Mouse (Mus musculus): ENCODE measurements at regions not wholly inside any gene's neighbourhood (a gene's known extent, or its start where the extent isn't known, plus 50 kb on each side); places are given as distances from the start of the nearest gene placed in this dataset.

DNA sequence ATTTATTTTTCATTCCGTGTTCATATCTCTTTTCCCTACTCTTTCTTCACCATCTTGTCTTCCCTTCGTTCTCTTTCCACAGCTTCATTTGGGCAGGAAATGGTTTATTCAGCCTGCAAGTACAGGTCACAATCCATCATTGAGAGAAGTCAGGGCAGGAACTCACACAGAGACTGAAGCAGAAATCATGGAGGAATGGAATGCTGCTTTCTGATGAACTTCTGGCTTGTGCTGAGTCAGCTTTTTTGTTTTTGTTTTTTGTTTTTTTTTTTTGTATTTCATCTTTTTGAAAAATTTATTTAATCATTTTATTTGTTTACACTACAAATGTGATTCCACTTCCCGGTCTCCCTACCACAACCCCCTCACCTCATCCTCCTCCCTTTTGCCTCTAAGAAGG is 51.2 kb upstream of the Suclg2 start:
- ATAC-seq: no peak
- WGBS: 74% methylated on average over 3 of the region's 3 CpGs
- no peaks in the 10 kb centered on the region for H3K27me3 ChIP-seq (replicated peaks)

DNA sequence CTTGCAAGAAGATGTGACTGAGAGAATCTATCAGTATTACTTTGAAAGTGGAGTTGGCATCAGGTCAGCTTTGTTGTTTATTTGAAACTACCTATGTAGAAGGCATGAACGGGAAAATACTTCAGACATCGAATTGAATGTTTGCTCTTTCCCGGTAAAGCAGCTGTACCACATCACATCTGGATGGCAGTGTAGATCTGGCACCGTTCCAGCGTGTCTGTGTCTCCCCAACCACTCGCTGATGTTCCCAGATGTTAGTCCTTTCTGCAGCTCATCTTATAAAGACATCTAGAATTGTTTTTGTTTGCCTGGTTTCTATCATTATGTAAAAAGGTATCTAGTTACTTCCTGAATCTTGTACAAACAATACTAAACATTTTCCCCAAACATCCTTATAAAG is 83.1 kb upstream of the Suclg2 start:
- ATAC-seq: no peak
- Histone ChIP-seq H3K9me3 (no peaks in the 10 kb centered on the region), H3K4me2 (replicated peaks) (no peak overlapping the region), H3K27ac (no peak overlapping the region), H3K4me3 (replicated peaks) (no peak overlapping the region), H3K4me1 (replicated peaks) (no peaks in the 10 kb centered on the region), H3K36me3 (no peaks in the 10 kb centered on the region), H3K27me3 (replicated peaks) (no peaks in the 10 kb centered on the region), H3K9ac (no peak overlapping the region)
- 33% methylated on average over 6 of the region's 6 CpGs for WGBS

More for the DNA sequence above, 51.2 kb upstream of the Suclg2 start:
- Histone ChIP-seq H3K36me3 (no peaks in the 10 kb centered on the region), H3K4me2 (replicated peaks) (no peak overlapping the region), H3K9ac (no peak overlapping the region), H3K27ac (no peak overlapping the region), H3K9me3 (no peaks in the 10 kb centered on the region), H3K4me3 (replicated peaks) (no peak overlapping the region), H3K4me1 (replicated peaks) (no peaks in the 10 kb centered on the region)

DNA sequence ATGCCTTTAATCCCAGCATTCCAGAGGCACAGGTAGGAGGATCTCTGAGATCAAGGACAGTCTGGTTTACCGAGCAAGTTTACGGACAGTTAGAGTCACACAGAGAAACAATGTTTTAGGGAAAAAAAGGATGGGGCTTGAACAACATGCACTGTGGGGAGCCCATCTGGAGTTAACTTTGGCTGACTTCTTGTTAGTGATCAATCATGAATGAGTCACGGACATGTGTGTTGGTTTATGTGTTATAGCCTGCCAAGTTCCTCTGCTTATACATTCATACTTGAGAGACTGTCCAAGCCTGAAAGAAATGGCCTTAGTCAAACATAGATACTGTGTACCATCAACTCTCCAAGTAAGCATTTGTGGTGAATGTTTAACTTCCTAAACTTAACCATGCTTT is 122.9 kb upstream of the Suclg2 start:
- H3K4me1 ChIP-seq (replicated peaks): no peaks in the 10 kb centered on the region
- no peaks in the 10 kb centered on the region for H3K27me3 ChIP-seq (replicated peaks)
- no peak overlapping the region for H3K9ac ChIP-seq
- no peaks in the 10 kb centered on the region for H3K36me3 ChIP-seq
- 43% methylated on average over 3 of the region's 3 CpGs for WGBS
- no peak overlapping the region for H3K4me3 ChIP-seq (replicated peaks)
- no peak overlapping the region for H3K4me2 ChIP-seq (replicated peaks)
- ATAC-seq: peak; percentile 88
- no peak overlapping the region for H3K27ac ChIP-seq
- H3K9me3 ChIP-seq: no peaks in the 10 kb centered on the region

DNA sequence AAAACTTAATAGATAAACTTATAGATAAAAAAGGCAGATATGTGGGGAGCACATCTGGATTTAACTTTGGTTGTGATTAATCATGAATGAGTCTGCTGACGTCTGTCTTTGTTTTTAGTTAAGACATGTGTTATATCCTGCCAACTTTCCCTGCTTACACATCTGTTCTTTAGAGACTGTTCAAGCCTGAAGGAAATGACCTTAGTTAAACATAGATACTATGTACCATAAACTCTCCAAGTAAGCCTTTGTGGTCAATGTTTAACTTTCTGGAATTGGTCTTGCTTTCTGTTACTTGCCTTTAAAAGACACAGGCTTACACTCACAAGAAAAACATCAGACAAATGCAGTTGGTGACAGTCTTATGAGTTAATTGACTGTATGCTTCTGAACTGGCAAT is 127.9 kb upstream of the Suclg2 start:
- Histone ChIP-seq H3K27me3 (replicated peaks) (no peaks in the 10 kb centered on the region), H3K9ac (no peak overlapping the region), H3K4me2 (replicated peaks) (no peak overlapping the region), H3K9me3 (no peaks in the 10 kb centered on the region), H3K27ac (no peak overlapping the region), H3K36me3 (no peaks in the 10 kb centered on the region), H3K4me3 (replicated peaks) (no peak overlapping the region), H3K4me1 (replicated peaks) (no peaks in the 10 kb centered on the region)
- 15% methylated on average over 1 of the region's 1 CpGs for WGBS
- peak; percentile 77 for ATAC-seq

DNA sequence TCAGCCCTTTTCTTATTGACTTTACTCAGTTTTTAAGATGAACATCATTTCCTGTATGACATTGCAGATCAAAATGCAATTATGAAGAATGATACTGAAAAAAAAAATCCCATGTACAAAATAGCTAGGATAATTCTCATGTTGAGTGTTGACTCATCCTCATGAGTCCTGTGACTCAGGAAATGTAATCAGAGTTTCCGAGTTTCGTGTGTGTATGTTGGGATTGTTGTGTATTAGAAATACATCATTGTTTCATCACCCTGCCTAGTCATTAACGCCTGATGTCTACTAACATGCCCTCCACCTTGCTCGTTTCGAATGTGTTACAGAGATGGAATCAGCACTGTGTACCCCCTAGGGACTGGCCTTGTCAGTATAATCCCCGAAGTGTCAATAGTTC is 156.9 kb upstream of the Suclg2 start:
- no peak for ATAC-seq
- WGBS: 76% methylated on average over 6 of the region's 6 CpGs
- H3K36me3 ChIP-seq: no peaks in the 10 kb centered on the region
- H3K4me2 ChIP-seq (replicated peaks): no peak overlapping the region
- no peaks in the 10 kb centered on the region for H3K4me1 ChIP-seq (replicated peaks)
- H3K9me3 ChIP-seq: no peaks in the 10 kb centered on the region
- no peak overlapping the region for H3K27ac ChIP-seq
- no peak overlapping the region for H3K9ac ChIP-seq
- no peaks in the 10 kb centered on the region for H3K27me3 ChIP-seq (replicated peaks)
- no peak overlapping the region for H3K4me3 ChIP-seq (replicated peaks)

DNA sequence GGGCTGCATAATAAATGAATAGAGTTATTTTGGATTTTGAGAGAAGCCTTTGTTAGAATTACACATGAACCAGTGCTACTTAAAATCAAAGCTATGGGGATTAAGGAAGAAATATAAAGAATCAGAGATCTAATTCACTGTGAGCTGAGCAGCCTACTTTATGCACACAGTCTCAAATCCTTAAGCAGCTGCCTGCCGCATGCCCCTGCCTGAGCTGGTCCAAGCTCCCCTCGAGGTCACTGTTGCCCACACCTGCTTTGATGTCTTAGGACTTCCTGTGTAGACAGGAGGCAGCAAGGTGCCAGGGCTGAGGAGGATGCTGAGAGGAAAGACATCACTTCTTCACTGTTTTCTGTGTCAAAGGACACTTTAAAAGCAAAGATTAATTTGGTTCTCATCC is 157.7 kb upstream of the Suclg2 start:
- H3K27me3 ChIP-seq (replicated peaks): no peaks in the 10 kb centered on the region
- H3K9me3 ChIP-seq: no peaks in the 10 kb centered on the region
- 56% methylated on average over 2 of the region's 2 CpGs for WGBS

DNA sequence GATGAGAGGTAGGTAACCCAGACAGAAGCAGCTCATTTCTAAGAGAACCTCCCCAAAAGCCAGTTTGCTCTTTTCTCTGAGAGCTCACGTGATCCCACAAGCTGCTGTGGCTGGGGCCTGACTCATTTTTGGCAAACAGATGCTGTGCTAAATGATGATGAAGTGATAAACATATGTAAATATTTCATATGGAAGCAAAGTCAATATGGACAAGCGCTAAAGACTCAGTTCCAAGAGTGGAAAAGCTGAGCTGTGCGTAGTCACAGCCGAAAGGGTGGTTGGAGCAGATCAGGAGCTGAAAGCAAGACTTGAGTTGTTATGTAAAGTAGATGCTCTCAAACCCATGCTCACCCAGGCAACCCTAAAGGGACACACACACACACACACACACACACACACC is 168.0 kb upstream of the Suclg2 start:
- Histone ChIP-seq H3K36me3 (no peaks in the 10 kb centered on the region), H3K4me3 (replicated peaks) (no peak overlapping the region), H3K4me2 (replicated peaks) (no peak overlapping the region), H3K9me3 (no peaks in the 10 kb centered on the region), H3K4me1 (replicated peaks) (no peaks in the 10 kb centered on the region), H3K27ac (no peak overlapping the region), H3K27me3 (replicated peaks) (no peaks in the 10 kb centered on the region), H3K9ac (no peak overlapping the region)
- ATAC-seq: no peak
- 80% methylated on average over 4 of the region's 4 CpGs for WGBS

More for the DNA sequence above, 157.7 kb upstream of the Suclg2 start:
- Histone ChIP-seq H3K4me3 (replicated peaks) (no peak overlapping the region), H3K4me1 (replicated peaks) (no peaks in the 10 kb centered on the region), H3K27ac (no peak overlapping the region), H3K4me2 (replicated peaks) (no peak overlapping the region), H3K9ac (no peak overlapping the region), H3K36me3 (no peaks in the 10 kb centered on the region)
- no peak for ATAC-seq

DNA sequence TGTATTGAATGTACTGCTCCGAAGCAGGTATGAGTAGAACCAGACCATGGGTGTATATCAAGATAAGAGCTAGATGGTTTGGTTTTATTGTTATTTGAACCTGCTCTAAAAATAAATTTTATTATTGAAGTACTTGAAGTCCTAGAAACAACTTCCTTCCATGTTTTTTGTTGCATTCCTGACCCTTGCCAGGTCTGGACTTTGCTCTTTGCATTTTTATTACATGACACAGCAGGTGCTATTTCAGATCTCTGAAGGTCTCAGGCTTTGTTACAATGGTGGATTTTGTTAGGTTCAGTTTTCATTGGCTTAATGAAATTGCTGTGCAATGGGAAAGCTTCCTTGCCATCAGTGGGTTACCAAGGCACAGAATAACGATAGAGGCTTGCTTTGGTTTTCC is 184.0 kb upstream of the Suclg2 start:
- Histone ChIP-seq H3K27me3 (replicated peaks) (no peaks in the 10 kb centered on the region), H3K36me3 (no peaks in the 10 kb centered on the region), H3K4me1 (replicated peaks) (no peaks in the 10 kb centered on the region), H3K9ac (no peak overlapping the region), H3K4me3 (replicated peaks) (no peak overlapping the region), H3K9me3 (no peaks in the 10 kb centered on the region), H3K4me2 (replicated peaks) (no peak overlapping the region), H3K27ac (no peak overlapping the region)
- 71% methylated on average over 2 of the region's 2 CpGs for WGBS
- peak; percentile 43; the same call in 1 of the 2 replicates for ATAC-seq

DNA sequence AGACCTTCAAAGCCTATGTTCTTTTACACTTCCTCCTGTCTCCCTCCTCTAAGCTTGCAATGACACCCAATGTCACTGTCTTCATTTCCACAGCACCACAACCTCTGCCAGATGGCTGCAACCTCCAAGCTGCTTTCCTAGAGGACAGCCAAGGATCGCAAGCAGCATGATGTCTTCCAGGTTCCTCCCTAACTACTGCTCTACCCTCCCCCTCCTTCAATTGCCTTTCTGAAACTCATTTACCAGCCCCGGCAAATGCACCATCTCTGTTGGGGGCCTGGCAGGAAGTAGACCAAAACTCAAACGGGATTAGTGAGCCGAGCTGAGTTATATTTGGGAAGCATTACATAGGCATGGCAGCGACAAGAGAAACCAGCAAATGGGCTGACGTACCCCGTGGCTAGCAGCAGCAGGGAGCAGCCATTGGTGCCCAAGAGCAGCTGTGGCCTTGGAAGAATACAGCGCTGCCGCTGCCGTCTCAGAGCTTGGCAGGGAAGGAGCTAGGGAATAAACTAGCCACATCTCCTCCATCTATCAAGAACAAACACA is 185.6 kb upstream of the Suclg2 start:
- no peak overlapping the region for H3K4me3 ChIP-seq (replicated peaks)
- H3K9ac ChIP-seq: no peak overlapping the region
- H3K9me3 ChIP-seq: no peaks in the 10 kb centered on the region
- 46% methylated on average over 10 of the region's 10 CpGs for WGBS
- no peak for ATAC-seq
- no peaks in the 10 kb centered on the region for H3K36me3 ChIP-seq
- no peak overlapping the region for H3K27ac ChIP-seq
- no peaks in the 10 kb centered on the region for H3K4me1 ChIP-seq (replicated peaks)
- no peaks in the 10 kb centered on the region for H3K27me3 ChIP-seq (replicated peaks)
- no peak overlapping the region for H3K4me2 ChIP-seq (replicated peaks)

DNA sequence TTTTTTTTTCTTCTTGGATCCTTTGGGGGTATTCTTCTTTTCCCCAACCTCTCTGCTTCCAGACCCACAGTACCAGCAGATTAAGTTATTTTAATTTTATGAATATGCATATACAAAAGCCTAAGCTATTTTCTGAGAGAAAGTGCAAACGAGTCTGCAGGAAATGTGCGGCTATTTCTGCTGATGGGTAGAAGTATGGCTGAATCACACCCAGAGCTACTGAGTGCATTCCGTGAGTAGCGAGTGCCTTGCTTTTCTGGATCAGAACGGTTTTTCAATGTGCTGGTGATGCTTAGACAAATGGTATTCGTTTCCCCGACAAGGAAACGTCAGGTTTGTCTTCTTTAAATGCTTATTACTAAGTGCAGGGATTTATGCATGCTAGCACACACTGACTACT is 186.5 kb upstream of the Suclg2 start:
- Histone ChIP-seq H3K4me3 (replicated peaks) (no peak overlapping the region), H3K27me3 (replicated peaks) (no peaks in the 10 kb centered on the region), H3K27ac (no peak overlapping the region), H3K4me1 (replicated peaks) (no peaks in the 10 kb centered on the region), H3K4me2 (replicated peaks) (no peak overlapping the region), H3K9ac (no peak overlapping the region), H3K36me3 (no peaks in the 10 kb centered on the region), H3K9me3 (no peaks in the 10 kb centered on the region)
- no peak for ATAC-seq
- WGBS: 82% methylated on average over 8 of the region's 8 CpGs

DNA sequence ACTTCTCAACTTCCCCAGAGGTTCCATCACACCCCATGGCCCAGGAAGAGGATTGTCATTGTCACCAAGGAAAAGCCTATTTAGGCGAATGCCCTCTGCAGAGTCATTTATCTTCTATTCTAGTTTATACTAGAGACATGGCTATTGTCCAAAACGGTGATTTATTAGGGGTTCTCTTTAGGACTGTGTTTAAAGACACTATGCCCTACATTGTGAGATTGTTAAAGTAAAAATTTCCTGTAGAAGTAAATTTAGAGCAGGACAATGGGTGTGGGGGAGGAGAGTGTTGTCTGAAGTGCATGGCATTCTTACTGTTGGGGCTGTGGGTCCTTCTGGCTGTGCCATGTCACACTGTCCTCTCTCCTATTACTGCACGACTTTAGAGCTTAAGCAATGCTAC is 191.2 kb upstream of the Fam19a1 start:
- no peak overlapping the region for H3K4me2 ChIP-seq (replicated peaks)
- no peaks in the 10 kb centered on the region for H3K4me1 ChIP-seq (replicated peaks)
- no peak for ATAC-seq
- H3K4me3 ChIP-seq (replicated peaks): no peak overlapping the region
- no peak overlapping the region for H3K27ac ChIP-seq
- 46% methylated on average over 3 of the region's 3 CpGs for WGBS
- no peaks in the 10 kb centered on the region for H3K27me3 ChIP-seq (replicated peaks)
- H3K9ac ChIP-seq: no peak overlapping the region
- H3K36me3 ChIP-seq: no peaks in the 10 kb centered on the region
- no peaks in the 10 kb centered on the region for H3K9me3 ChIP-seq

DNA sequence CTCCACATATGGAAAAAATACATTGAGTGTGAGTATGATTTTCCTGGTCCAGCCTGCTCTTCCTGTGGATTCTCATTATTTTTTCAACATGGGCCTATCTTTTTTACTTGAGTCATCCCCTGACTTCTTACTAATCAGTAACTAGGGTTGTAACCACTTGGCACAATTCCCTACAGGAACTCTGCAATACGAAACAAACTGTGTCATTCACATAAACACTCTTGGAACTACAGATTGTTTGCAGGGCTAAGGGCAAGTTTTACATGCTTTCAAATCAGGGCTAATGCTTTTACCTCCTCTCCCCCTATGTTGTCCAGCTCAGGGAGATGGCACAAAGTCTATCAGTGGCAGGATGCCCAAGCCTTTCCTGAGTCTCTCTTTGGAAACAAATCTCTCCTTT is 178.4 kb upstream of the Fam19a1 start:
- Histone ChIP-seq H3K9me3 (no peaks in the 10 kb centered on the region), H3K27ac (peak overlapping the region; percentile 22; the same call in 1 of the 2 replicates), H3K4me1 (replicated peaks) (no peaks in the 10 kb centered on the region), H3K4me2 (replicated peaks) (no peak overlapping the region), H3K27me3 (replicated peaks) (no peaks in the 10 kb centered on the region), H3K4me3 (replicated peaks) (no peak overlapping the region), H3K36me3 (no peaks in the 10 kb centered on the region), H3K9ac (no peak overlapping the region)
- ATAC-seq: peak; percentile 69
- 5% methylated on average over 1 of the region's 1 CpGs for WGBS

DNA sequence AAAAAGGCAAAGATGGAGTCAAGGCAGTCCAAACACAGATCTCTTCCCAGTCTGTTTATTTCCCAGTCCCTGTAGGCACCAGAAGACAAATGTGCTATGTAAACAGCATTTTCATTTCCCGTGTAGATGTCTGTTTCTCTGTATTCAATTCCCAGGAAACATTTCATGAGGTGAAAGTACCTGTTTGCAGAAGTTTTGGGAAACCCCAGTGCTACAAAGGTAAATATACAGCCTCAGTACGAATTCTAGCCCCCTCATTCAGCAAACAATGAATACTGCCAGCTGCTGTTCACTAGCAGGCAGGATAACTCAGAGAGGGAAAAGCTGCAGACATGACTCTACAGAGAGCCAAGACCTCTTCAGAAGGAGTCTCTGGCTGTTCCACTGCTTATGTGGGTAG is 176.4 kb upstream of the Fam19a1 start:
- ATAC-seq: no peak
- WGBS: 21% methylated on average over 2 of the region's 2 CpGs

More for the DNA sequence above, 176.4 kb upstream of the Fam19a1 start:
- Histone ChIP-seq H3K4me1 (replicated peaks) (no peaks in the 10 kb centered on the region), H3K4me3 (replicated peaks) (no peak overlapping the region), H3K9ac (no peak overlapping the region), H3K9me3 (no peaks in the 10 kb centered on the region), H3K27ac (no peak overlapping the region), H3K4me2 (replicated peaks) (no peak overlapping the region), H3K36me3 (no peaks in the 10 kb centered on the region), H3K27me3 (replicated peaks) (no peaks in the 10 kb centered on the region)
